Mouse (Mus musculus): ENCODE data around the gene Mlxip. TPM values are rescaled to one million over a fixed set of nuclear protein-coding genes. Genes with fewer than 3 reads are reported as not detected.

Mlxip gene
- 37.0 and 40.0 TPM in 2 replicates for total RNA-seq (2015)
- total RNA-seq (2017), result 11.7 and 15.9 TPM in 2 replicates

DNA sequence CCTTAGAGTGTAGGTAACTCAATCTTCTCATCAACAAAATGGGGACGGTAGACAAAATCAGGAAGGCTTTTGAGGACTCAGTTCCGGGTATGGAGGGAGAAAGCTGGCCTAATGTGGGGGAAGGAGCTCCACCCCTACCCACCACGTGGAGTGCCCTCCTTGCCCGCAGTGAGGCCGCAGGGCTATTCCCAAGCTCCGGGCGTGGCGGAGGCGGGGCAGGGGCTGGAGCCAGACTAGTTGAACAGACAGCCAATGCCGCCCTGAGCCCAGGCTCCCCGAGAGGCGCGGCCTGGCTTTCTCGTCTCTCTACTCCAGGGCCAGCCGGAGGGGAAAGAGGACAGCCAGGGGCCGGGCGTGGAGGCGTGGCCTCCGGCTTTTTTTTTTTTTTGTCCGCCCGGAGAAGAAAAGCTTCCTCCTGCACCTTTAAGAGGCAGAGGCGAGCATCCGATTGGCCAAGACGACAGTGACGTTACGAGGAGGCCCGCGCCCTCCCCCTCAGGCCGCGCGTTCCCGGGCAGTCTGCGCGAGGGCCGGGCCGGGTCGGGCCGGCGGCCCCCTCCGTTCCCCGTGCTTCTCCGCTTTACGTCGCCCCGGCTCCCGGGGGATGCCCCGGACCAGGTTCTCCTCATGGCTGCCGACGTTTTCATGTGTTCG lies at the start of gene Mlxip:
TSS of gene Mlxip (plus strand) at position 496 of the 654 bp plus-strand sequence.
- ATAC-seq (ENCODE audit: poor library complexity, severe bottlenecking), result peak; percentile 84

DNA sequence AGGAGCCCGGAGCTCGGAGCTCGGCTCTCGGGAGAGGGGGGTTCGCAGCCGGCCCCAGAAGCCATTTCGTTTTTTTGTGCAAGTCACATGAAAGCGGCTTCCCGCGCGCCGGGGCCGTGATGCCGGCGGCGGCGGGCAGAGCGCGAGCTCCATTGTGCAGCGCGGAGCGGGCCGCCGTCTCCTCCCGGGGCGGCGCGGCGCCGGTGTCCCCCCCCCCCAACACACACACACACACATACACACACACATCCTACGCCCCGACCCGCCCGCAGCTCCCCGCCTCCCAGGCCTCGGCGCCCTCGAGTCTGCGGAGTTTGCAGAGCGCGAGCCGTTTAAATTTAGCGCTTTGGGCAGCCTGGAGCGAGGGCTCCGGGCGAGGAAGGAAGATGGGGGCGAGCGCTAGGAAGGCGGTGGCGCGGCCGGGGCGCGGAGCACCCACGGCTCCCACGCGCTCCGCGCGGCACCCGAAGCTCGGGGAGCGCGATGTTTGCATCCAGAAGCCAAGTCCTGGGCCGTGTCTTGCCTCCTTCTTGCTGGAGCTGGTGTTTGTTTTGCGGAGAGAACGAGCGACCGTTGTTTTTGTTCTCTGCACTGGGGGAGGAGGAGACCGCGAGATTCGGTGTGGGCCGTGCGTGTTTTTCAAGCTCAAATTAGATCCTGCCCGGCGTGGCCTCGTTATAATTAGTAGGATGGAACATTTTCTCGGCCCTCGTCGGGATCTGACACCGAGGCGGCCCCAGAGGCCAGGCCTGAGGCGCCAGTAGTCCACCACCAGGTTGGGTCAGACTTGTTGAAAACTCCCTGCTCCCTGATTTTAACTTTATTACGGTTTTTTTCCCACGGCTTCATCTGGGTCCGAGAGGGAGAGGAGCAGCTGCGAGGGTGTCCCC lies 49.4 kb upstream of the Mlxip start:
- peak; percentile 45 for ATAC-seq (ENCODE audit: poor library complexity, severe bottlenecking)

DNA sequence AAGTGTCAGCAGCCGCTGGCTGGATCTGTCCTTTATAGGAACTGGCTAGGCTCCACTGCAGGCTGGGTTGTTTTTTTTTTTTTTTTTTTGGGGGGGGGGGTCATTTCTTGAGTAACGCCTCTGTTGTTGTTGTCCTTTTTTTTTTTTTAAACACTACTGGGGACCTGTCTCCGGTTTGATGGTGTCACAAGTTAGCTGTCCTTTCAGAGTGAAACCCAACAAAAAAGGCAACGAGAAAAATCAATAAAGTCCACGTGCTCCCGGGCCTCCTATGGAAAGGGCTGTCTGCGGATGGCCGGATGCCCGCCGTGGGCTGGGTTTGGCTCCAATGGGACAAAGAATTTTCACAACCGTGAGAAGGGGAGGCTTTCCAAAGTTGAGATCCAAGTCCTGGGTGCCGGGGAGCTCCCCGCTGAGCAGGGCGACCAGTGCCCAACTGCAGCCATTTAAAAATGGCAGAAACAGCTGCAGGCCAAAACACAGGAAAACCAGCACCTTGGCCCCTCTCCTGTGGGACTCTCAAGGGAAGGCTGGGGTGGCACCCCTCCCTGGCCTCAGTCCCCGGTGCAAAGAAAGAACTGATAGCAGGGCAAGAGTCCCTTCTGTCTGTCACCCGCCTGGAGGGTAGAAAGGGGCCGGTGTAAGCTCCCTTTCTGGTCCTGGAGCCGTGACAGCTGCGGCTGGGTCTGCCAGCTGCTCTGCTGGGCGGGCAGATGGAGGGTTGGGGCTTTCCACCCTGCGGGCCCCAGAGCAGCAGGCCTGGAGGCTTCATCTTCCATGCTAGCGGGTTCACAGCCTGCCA lies 48.5 kb upstream of the Mlxip start:
- no peak for ATAC-seq (ENCODE audit: poor library complexity, severe bottlenecking)

DNA sequence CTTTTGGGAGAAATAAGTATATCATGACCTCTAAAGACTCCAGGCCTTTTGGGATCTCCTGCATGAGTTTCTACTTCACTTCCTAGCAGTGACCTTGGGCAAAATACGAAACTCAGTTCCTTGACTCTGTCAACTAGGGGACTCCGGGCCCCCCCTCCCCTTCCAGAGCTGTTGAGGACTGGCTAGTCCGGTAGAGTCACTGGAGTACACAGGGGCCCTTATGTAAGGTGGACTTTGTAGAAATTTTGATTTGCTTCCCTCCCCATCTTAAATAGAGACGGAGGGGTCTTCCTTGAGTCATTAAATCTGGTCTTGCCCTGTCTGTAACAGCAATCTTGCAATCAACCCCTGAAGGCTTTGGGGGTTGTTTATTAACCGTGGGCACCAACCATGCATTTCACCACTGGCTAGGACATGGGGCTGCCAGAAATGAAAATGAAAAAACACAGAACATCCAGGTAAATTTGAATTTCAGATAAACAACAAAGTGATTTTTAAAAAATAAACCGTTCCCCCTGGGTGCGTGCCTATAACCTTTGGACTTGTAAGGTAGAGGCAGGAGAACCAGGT lies 47.8 kb upstream of the Mlxip start:
- ATAC-seq (ENCODE audit: poor library complexity, severe bottlenecking), result no peak

DNA sequence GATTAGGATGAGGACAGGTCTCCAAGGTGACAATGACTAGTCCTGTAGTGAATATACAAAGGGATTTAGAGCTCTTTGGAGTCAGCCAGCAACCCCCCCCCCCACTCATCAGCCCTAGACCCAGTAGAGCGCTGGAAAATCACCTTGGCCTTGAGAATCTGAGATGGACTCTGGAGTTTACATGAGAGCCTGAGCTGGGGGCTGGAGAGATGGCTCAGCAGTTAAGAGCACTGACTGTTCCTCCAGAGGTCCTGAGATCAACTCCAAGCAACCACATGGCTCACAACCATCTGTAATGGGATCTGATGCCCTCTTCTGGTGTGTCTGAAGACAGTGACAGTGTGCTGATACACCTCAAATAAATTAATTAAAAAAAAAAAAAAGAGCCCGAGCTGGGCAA lies 46.6 kb upstream of the Mlxip start:
- ATAC-seq (ENCODE audit: poor library complexity, severe bottlenecking), result no peak

DNA sequence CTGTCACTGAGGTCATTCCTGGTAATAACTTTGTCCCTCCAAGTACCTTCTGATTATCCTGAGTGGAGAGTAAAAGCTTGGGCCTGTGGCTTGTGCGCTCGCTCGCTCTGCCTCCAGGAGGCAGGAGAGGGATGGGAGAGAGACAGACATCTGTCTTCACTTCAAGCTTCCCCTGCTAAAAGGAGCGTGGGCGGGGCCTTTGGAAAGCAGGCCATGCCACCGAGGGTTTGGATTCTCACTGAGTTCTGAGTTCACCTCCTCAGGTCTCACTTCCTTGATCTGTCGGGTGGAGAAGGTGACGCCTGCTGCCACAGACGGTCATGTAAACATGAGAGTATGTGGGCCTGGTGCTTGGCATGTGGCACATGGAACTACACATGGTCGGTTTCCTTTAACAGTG lies 44.2 kb upstream of the Mlxip start:
- ATAC-seq (ENCODE audit: poor library complexity, severe bottlenecking), result 0 out of 2 replicates have a peak, but pooled peaks have one; percentile 7

DNA sequence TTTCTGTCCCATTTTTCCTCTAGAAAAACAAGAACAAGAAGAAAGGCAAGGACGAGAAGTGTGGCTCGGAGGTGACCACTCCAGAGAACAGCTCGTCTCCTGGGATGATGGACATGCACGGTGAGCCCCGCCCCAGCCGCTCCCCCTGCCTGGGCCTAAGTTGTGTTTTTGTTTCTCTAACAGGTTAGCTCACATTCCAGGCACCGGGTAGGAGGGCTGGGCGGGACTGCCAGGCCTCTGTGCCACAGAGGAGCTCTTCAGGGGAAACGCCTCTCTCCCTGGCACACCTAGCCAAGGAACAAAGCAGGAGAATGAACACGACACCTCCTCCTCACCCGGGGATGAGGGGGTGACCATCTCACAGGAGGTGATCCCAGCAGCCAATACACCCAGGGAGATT lies 38.7 kb upstream of the Mlxip start:
- ATAC-seq (ENCODE audit: poor library complexity, severe bottlenecking), result no peak

DNA sequence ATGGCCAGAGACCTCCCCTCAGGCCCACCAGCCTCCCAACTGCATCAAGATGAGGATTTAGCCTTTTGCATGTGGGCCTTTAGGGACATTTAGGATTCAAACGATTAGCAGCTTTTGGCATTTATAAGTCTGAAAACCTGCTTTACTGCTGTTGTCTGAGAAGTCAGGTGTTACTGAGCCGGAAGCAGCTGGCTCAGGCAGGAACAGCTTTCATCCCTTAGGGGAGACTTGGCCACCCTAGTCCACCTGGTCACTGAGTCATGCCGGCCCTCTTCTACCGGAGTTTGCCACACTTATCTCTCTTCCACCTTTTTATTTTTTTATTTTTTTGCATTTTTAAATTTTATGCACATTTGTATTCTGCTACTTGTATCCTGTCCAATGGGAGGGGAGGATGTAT lies 37.3 kb upstream of the Mlxip start:
- ATAC-seq (ENCODE audit: poor library complexity, severe bottlenecking), result no peak

DNA sequence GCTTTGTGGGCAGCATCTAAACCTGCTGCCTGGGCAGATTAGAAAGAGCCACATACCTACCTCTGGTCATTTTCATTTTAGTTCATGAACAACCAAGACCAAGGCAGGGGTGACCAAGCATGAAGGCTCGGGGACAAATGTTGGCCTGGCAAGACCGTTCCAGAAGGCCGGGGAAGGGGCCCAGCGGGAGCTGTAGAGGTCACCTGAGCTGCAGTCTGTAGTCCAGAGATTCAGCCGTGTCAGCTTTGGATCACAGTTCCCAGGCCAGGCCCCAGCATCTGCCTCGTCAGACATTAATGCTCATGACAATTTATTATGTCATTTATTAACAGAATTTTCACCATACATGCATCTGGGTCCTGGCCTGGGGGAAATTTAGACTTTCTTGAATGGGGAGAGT lies 35.2 kb upstream of the Mlxip start:
- ATAC-seq (ENCODE audit: poor library complexity, severe bottlenecking), result no peak

DNA sequence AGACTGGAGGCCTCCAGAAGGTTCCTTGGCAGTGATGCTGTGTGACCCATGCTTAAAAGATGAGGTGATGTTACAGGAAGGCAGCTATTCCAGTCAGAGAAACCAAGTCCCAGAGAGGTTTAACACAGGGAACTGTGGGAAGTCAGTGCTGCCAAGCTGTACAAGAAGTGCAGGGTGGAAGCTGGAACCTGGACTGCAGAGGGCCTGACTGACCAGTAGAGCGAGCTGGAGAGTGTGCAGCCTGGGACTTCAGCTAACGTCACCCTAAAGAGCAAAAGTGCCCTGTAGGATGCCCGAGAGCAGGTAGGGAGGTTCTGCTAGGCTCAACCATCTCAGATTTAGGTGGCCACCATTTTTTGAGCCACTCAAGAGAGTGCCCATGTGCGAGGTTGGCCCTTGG lies 31.7 kb upstream of the Mlxip start:
- ATAC-seq (ENCODE audit: poor library complexity, severe bottlenecking), result no peak

DNA sequence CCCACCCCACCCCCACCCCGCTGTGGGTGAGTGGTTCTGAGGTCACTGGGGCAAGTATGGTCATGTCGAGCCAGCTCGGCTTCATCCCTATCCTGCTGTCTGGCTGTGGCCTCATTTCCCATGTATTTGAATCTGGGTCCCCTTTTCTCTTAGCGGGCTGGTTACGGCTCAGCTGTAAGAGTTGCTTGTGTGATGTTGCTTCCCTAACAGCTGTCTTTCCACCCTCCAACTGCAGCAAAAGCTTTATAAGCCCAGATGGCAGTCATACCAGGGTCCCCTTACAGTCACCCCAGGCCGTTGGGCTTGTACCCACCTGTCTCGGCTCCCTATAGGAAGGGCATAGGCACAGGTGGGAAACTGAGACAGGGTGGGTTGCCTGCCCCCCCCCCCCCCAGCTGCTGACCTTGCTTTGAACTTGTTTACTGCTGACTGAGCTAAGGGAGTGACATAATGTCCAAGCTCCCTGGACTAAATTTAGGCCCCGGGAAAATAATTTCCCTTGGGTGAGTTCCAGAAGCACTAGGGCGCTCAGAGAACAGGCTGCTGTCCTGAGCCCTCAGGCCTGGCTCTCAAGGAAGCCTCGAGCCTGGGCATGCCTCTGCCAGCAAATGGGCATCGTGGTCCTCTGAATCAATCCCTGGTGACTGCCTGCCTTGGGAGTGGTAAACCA lies 30.2 kb upstream of the Mlxip start:
- ATAC-seq (ENCODE audit: poor library complexity, severe bottlenecking), result no peak

DNA sequence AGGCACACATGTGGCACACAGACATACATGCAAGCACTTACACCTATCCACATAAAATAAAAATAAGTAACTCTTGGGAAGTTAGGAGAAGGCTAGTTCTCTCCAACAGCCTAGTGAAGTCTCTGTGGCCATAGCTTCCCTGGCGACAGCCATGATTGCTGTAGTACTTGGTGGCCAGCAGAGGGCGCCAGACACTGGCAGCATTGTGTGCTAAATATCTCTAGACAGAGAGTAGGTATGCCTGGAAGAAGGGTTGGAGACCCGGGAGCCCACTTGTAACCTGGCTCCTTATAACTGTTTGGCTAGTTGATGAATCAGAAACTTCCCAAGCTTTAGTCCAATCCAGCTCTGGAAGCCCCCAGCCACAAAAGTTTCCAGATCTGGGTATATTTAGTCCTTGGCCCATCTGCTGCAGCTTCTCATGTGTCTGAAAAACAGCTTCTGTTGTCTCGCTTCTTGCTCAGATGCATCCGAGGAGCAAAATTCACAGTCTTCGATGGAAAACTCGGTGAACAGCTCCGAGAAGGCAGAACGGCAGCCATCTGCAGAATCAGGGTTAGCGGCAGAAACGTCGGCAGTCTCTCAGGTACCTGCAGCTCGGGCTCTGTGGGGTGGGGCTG lies 25.6 kb upstream of the Mlxip start:
- peak; percentile 86 for ATAC-seq (ENCODE audit: poor library complexity, severe bottlenecking)

DNA sequence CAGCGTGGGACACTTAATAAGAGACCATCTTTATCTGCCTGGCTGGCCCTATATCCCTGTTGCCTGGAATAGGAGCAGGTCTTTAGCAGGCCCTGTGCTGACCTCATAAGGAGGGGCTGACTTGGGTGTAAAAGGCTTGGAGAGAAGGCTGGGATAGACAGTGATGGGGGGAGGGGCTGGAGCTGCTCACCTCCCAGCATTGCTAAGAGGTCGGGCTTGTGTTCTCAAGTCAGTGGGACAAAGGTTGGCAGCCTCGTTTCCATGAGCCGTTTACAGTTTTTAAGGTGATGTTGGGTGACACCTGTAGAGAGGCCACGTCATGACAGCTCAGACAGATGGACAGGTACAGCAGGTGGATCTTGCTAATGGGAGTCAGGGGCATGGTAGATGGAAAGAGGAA lies 24.5 kb upstream of the Mlxip start:
- ATAC-seq (ENCODE audit: poor library complexity, severe bottlenecking), result no peak

DNA sequence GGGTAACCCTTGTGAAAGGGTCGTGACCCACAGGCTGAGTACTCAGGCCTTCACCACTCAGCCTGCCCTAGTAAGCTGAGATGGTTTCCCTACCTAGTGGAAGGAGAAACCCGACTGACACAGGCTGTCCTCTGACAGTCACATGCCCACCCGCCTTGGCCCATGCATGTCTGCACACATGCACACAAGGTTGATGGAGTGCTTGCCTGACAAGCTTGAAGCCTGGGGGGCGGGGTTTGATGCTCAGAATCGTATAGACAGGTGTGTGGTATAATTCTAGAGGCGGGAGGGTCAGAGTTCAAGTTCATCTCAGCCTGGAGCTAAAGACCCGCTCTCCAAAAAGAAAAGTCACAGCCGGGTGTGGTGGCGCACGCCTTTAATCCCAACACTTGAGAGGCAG lies 19.3 kb upstream of the Mlxip start:
- ATAC-seq (ENCODE audit: poor library complexity, severe bottlenecking), result no peak

DNA sequence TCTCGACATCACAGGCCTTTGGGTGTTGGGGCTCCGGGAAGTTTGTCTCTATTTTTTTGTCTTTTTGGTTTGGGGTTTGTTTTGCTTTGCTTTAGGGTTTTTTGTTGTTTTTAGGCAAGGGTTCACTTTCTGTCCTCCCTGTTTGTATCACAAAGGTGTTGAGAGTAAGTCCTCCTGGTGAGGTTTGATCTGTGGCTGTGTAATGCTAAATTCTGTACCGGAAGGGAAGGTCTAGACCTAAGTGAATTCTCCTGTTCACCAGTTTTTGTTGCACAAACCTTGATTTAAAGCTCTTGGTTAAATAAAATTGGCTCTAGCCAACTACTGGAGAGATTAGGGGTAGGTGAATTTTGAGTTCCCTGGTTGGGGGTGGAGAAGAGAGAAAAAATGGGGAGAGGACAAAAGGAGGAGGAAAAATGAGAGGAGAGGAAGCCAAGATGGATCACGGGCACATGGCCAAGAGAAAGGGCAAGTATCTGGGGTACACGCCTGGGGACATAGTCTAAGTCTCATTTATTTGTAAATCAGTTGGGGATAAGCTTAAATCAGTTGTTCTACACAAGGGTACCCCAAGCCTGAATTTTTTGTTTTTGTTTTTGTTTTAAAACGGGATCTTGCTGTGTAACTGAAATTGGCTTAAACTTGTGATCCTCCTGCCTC lies 18.7 kb upstream of the Mlxip start:
- no peak for ATAC-seq (ENCODE audit: poor library complexity, severe bottlenecking)

DNA sequence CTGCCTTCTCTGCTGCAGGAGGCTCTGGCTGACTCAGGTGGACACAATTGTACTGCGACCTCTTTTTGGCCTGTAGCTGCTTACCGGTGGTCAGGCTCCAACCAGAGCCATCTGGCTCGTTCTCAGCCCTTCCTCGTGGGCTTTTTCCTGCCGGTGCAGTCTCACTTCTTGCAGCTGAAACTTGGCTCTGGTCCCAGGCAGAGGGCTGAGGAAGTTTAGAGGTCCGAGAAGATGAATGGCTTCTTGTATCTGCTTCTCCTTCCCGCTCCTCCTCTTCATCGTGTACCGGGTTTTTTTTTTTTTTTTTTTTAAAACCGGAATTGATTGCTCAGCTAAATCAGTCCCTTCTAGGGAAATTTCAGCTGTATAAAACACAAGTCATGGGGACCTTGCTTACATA lies 18.0 kb upstream of the Mlxip start:
- ATAC-seq (ENCODE audit: poor library complexity, severe bottlenecking), result peak; percentile 71

DNA sequence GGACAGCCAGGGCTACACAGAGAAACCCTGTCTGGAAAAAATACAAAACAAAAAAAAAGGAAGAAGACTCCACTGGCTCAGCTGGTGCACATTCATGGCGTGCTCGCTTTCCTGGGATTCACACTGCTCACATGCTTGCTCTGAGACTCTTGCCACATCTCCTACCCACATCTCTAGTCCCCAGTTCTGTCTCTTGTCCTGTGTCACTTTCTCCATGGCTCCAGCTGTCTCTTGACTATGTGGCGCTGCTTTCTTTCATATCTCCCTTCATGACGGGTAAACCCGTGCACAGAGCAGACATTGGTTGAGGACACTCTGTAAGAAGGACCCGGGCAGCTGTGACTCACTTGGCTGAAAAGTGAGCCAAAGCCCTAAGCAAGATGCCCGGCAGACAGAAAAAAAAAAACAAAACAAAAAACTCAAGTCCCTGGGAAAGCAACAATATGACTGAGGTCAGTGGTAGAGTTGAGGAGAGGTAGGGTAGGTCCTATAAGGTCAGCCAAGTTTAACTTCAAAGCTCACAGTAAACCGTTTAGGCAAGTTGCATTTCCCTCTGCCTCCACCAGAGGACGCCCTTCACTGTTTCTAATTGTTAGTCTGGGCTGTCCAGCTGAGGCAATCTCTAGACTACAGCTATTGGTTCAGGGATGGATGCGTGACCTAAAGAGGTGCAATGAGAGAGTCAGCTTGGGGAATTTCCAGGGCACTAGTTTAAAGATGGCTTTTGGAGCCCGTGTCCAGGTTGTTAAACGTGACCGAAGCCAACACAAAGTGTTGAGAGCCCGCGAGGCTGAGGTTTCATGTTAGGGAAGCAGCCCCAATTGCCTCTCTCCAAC lies 17.3 kb upstream of the Mlxip start:
- ATAC-seq (ENCODE audit: poor library complexity, severe bottlenecking), result peak; percentile 77

DNA sequence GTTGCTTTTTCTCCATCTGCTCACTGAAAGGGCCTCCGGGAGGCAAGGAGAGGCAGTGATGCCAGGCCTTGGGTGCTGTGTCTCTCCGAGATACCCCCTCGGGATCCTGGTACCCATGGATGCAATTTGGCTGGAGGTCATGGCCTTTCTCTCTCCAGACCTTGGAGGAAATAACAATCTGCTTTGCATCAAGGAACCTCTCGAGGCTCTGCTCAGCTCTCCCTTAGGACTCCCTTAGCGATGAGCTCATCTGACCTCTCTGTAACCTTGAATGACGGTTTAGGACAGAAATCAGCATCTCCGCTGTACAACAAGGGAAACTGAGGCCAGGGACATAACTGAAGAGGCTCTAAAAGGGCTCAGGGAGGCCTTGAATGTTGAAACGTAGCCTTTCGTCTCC lies 15.9 kb upstream of the Mlxip start:
- ATAC-seq (ENCODE audit: poor library complexity, severe bottlenecking), result no peak

DNA sequence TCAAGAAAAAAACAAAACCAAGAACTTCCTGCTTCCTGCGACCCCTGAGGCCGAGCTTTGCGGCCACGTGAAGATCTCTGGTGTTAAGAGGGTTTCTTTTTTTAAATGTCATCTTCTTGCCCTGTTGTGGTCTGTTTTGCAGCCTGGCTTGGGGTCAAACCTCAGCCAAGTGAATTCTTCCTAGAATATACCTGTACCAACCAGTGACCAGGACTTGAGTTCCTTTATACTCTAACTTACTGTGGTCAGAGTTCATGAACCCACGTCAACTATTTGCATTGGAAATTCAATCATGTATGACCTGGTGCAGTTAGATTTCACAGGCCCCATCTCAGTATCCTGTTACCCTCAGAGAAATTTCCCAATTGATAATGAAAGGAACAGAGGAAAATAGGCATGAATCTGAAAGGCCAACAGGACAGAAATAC lies 15.1 kb upstream of the Mlxip start:
- no peak for ATAC-seq (ENCODE audit: poor library complexity, severe bottlenecking)
